Mouse (Mus musculus): ENCODE results near the gene Slc35f1. TPM values are rescaled to one million over a fixed set of nuclear protein-coding genes. Genes with fewer than 3 reads are reported as not detected.

Slc35f1 gene
- polyA plus RNA-seq, 1 experiment from 2014 or later = 2.1 TPM

GRCm38 (mm10) chr10:52904914-52905313 lies 214.6 kb downstream of the Slc35f1 start:
- no peak overlapping the region for H3K4me2 ChIP-seq (ENCODE audit: low read length)
- H3K27ac ChIP-seq = no peak overlapping the region
- no peaks in the 10 kb centered on the region for H3K27me3 ChIP-seq (ENCODE audit: insufficient read depth, low read length)
- no peak overlapping the region for H3K9ac ChIP-seq (ENCODE audit: low read depth, low read length)
- DNase-seq (ENCODE audit: low spot score) (no peak), ATAC-seq (replicated peaks; ENCODE audit: low FRiP score, low read depth) (no peak)
- no peak overlapping the region for H3K4me3 ChIP-seq (replicated peaks; ENCODE audit: low read depth, low read length)
- H3K36me3 ChIP-seq (ENCODE audit: insufficient read depth, low read length) = no peaks in the 10 kb centered on the region
- WGBS = 83% methylated on average over 2 of the region's 2 CpGs
- no peaks in the 10 kb centered on the region for H3K4me1 ChIP-seq (replicated peaks; ENCODE audit: insufficient read depth, low read length)
- no peak for TF ChIP-seq CTCF (IDR thresholded peaks at IDR 0.05; ENCODE audit: low read depth)
- no peaks in the 10 kb centered on the region for H3K9me3 ChIP-seq (replicated peaks; ENCODE audit: low read length)

GRCm38 (mm10) chr10:52911762-52912161 lies 221.4 kb downstream of the Slc35f1 start:
- Histone ChIP-seq H3K4me1 (replicated peaks; ENCODE audit: insufficient read depth, low read length) (no peaks in the 10 kb centered on the region), H3K9me3 (replicated peaks; ENCODE audit: low read length) (no peaks in the 10 kb centered on the region), H3K27ac (no peak overlapping the region), H3K27me3 (ENCODE audit: insufficient read depth, low read length) (no peaks in the 10 kb centered on the region), H3K9ac (ENCODE audit: low read depth, low read length) (no peak overlapping the region), H3K4me2 (ENCODE audit: low read length) (no peak overlapping the region), H3K4me3 (replicated peaks; ENCODE audit: low read depth, low read length) (no peak overlapping the region), H3K36me3 (ENCODE audit: insufficient read depth, low read length) (no peaks in the 10 kb centered on the region)
- 54% methylated on average over 2 of the region's 2 CpGs for WGBS
- DNase-seq (ENCODE audit: low spot score) (no peak), ATAC-seq (replicated peaks; ENCODE audit: low FRiP score, low read depth) (peak; percentile 72)
- TF ChIP-seq CTCF (IDR thresholded peaks at IDR 0.05; ENCODE audit: low read depth) = no peak

GRCm38 (mm10) chr10:52918715-52919114 lies 228.4 kb downstream of the Slc35f1 start:
- Histone ChIP-seq H3K9ac (ENCODE audit: low read depth, low read length) (no peak overlapping the region), H3K27me3 (ENCODE audit: insufficient read depth, low read length) (no peaks in the 10 kb centered on the region), H3K9me3 (replicated peaks; ENCODE audit: low read length) (no peaks in the 10 kb centered on the region), H3K4me1 (replicated peaks; ENCODE audit: insufficient read depth, low read length) (no peaks in the 10 kb centered on the region), H3K4me2 (ENCODE audit: low read length) (no peak overlapping the region), H3K36me3 (ENCODE audit: insufficient read depth, low read length) (no peaks in the 10 kb centered on the region), H3K4me3 (replicated peaks; ENCODE audit: low read depth, low read length) (no peak overlapping the region), H3K27ac (no peak overlapping the region)
- WGBS = 68% methylated on average over 5 of the region's 5 CpGs
- TF ChIP-seq CTCF (IDR thresholded peaks at IDR 0.05; ENCODE audit: low read depth) = no peak
- no peak for ATAC-seq (replicated peaks; ENCODE audit: low FRiP score, low read depth)
- DNase-seq (ENCODE audit: low spot score) = no peak

GRCm38 (mm10) chr10:52923143-52923542 lies 232.8 kb downstream of the Slc35f1 start:
- no peak overlapping the region for H3K27ac ChIP-seq
- no peak overlapping the region for H3K9ac ChIP-seq (ENCODE audit: low read depth, low read length)
- H3K4me1 ChIP-seq (replicated peaks; ENCODE audit: insufficient read depth, low read length) = no peaks in the 10 kb centered on the region
- DNase-seq (ENCODE audit: low spot score) (no peak), ATAC-seq (replicated peaks; ENCODE audit: low FRiP score, low read depth) (no peak)
- WGBS = 44% methylated on average over 8 of the region's 8 CpGs
- no peaks in the 10 kb centered on the region for H3K27me3 ChIP-seq (ENCODE audit: insufficient read depth, low read length)
- H3K36me3 ChIP-seq (ENCODE audit: insufficient read depth, low read length) = no peaks in the 10 kb centered on the region
- no peaks in the 10 kb centered on the region for H3K9me3 ChIP-seq (replicated peaks; ENCODE audit: low read length)
- no peak overlapping the region for H3K4me2 ChIP-seq (ENCODE audit: low read length)
- TF ChIP-seq CTCF (IDR thresholded peaks at IDR 0.05; ENCODE audit: low read depth) = no peak
- no peak overlapping the region for H3K4me3 ChIP-seq (replicated peaks; ENCODE audit: low read depth, low read length)

GRCm38 (mm10) chr10:52926330-52926729 lies 236.0 kb downstream of the Slc35f1 start:
- WGBS = 90% methylated on average over 3 of the region's 3 CpGs
- Histone ChIP-seq H3K27ac (no peak overlapping the region), H3K4me1 (replicated peaks; ENCODE audit: insufficient read depth, low read length) (no peaks in the 10 kb centered on the region), H3K4me2 (ENCODE audit: low read length) (no peak overlapping the region), H3K36me3 (ENCODE audit: insufficient read depth, low read length) (no peaks in the 10 kb centered on the region), H3K4me3 (replicated peaks; ENCODE audit: low read depth, low read length) (no peak overlapping the region), H3K9me3 (replicated peaks; ENCODE audit: low read length) (no peaks in the 10 kb centered on the region), H3K27me3 (ENCODE audit: insufficient read depth, low read length) (no peaks in the 10 kb centered on the region), H3K9ac (ENCODE audit: low read depth, low read length) (no peak overlapping the region)
- ATAC-seq (replicated peaks; ENCODE audit: low FRiP score, low read depth) (no peak), DNase-seq (ENCODE audit: low spot score) (no peak)
- no peak for TF ChIP-seq CTCF (IDR thresholded peaks at IDR 0.05; ENCODE audit: low read depth)

- no peaks in the 10 kb centered on the region for H3K4me1 ChIP-seq (replicated peaks; ENCODE audit: insufficient read depth, low read length)
- H3K9me3 ChIP-seq (replicated peaks; ENCODE audit: low read length) = no peaks in the 10 kb centered on the region
- no peak overlapping the region for H3K4me3 ChIP-seq (replicated peaks; ENCODE audit: low read depth, low read length)
- 57% methylated on average over 1 of the region's 1 CpGs for WGBS
- no peaks in the 10 kb centered on the region for H3K36me3 ChIP-seq (ENCODE audit: insufficient read depth, low read length)
- no peaks in the 10 kb centered on the region for H3K27me3 ChIP-seq (ENCODE audit: insufficient read depth, low read length)
- DNase-seq (ENCODE audit: low spot score) (no peak), ATAC-seq (replicated peaks; ENCODE audit: low FRiP score, low read depth) (no peak)
- H3K27ac ChIP-seq = no peak overlapping the region
- H3K4me2 ChIP-seq (ENCODE audit: low read length) = no peak overlapping the region
- no peak overlapping the region for H3K9ac ChIP-seq (ENCODE audit: low read depth, low read length)
- no peak for TF ChIP-seq CTCF (IDR thresholded peaks at IDR 0.05; ENCODE audit: low read depth)
Observed at GRCm38 (mm10) chr10:52932159-52932558, 241.8 kb downstream of the Slc35f1 start.

GRCm38 (mm10) chr10:52934615-52935014 lies 244.3 kb downstream of the Slc35f1 start:
- Histone ChIP-seq H3K9me3 (replicated peaks; ENCODE audit: low read length) (no peaks in the 10 kb centered on the region), H3K27me3 (ENCODE audit: insufficient read depth, low read length) (no peaks in the 10 kb centered on the region), H3K9ac (ENCODE audit: low read depth, low read length) (no peak overlapping the region), H3K4me2 (ENCODE audit: low read length) (no peak overlapping the region), H3K4me3 (replicated peaks; ENCODE audit: low read depth, low read length) (no peak overlapping the region), H3K4me1 (replicated peaks; ENCODE audit: insufficient read depth, low read length) (no peaks in the 10 kb centered on the region), H3K36me3 (ENCODE audit: insufficient read depth, low read length) (no peaks in the 10 kb centered on the region), H3K27ac (no peak overlapping the region)
- DNase-seq (ENCODE audit: low spot score) (no peak), ATAC-seq (replicated peaks; ENCODE audit: low FRiP score, low read depth) (no peak)
- TF ChIP-seq CTCF (IDR thresholded peaks at IDR 0.05; ENCODE audit: low read depth) = no peak
